ENCODE assay signal across 8 mouse cellular contexts in genomic region chr2:127789138-127789537, GRCm38 (mm10). TPM values are rescaled to one million over a fixed set of nuclear protein-coding genes. Genes with fewer than 3 reads are reported as not detected.
DNase-seq lines count a peak whose midpoint lies in the region; ATAC-seq and TF ChIP-seq lines count a peak whose summit lies in the region.

No protein-coding gene starts in this region.

- DNase-seq in kidney, adult 8-10 months = no peak
- DNase-seq in heart, postnatal 0 days (ENCODE audit: low spot score) = no peak
- no peak for DNase-seq in natural killer cell, adult 2 months (ENCODE audit: low spot score in 2 of 2)
- no peak for DNase-seq in MN1 (ENCODE audit: low spot score)
- DNase-seq in cerebellum, adult 8-10 months = no peak

- H3K36me3 ChIP-seq in kidney, embryonic 16.5 days (ENCODE audit: insufficient read depth, low read length) = no peaks in the 10 kb centered on the region
- H3K36me3 ChIP-seq in heart, postnatal 0 days (replicated peaks; ENCODE audit: control insufficient read depth, insufficient read depth, low read length) = no peaks in the 10 kb centered on the region

- peak overlapping the region; percentile 67 for H3K4me2 ChIP-seq in kidney, embryonic 16.5 days (replicated peaks; ENCODE audit: low read depth, low read length)
- peak overlapping the region; percentile 76 for H3K4me2 ChIP-seq in heart, postnatal 0 days (ENCODE audit: low read depth, low read length)

- ATAC-seq in kidney, embryonic 16.5 days (ENCODE audit: low FRiP score, low TSS enrichment) = no peak
- peak; percentile 12; the same call in 1 of the 2 replicates for ATAC-seq in heart, postnatal 0 days (ENCODE audit: insufficient read depth, low read depth)
- 0 out of 2 replicates have a peak, but pooled peaks have one; percentile 25 for ATAC-seq in megakaryocyte-erythroid progenitor cell, adult 5-6 weeks (replicated peaks; ENCODE audit: low FRiP score, low TSS enrichment, poor library complexity, severe bottlenecking)

- H3K4me3 ChIP-seq in kidney, embryonic 16.5 days (ENCODE audit: low read length) = peak overlapping the region; percentile 86
- H3K4me3 ChIP-seq in brown adipose tissue, adult 24 weeks (ENCODE audit: insufficient read depth, low read depth, low read length) = peak overlapping the region; percentile 73
- peak overlapping the region; percentile 80 for H3K4me3 ChIP-seq in heart, postnatal 0 days (ENCODE audit: low read depth, low read length)

- H3K27me3 ChIP-seq in kidney, embryonic 16.5 days (ENCODE audit: insufficient read depth, low read length) = no peaks in the 10 kb centered on the region
- H3K27me3 ChIP-seq in heart, postnatal 0 days (ENCODE audit: control insufficient read depth, insufficient read depth, low read length) = no peaks in the 10 kb centered on the region

- H3K27ac ChIP-seq in kidney, embryonic 16.5 days (ENCODE audit: low read length) = peak overlapping the region; percentile 58
- H3K27ac ChIP-seq in brown adipose tissue, adult 24 weeks (replicated peaks; ENCODE audit: low read depth, low read length) = peak overlapping the region; percentile 59; the same call in 1 of the 2 replicates
- peak overlapping the region; percentile 69 for H3K27ac ChIP-seq in heart, postnatal 0 days (ENCODE audit: low read depth)

- 6% methylated on average over 11 of the region's 11 CpGs for WGBS in kidney, embryonic 16.5 days
- 4% methylated on average over 11 of the region's 11 CpGs for WGBS in heart, postnatal 0 days

- peak overlapping the region; percentile 85 for H3K9ac ChIP-seq in kidney, embryonic 16.5 days (replicated peaks; ENCODE audit: low read length)
- H3K9ac ChIP-seq in heart, postnatal 0 days (replicated peaks; ENCODE audit: low read depth, low read length) = peak overlapping the region; percentile 74

- TF ChIP-seq EP300 in heart, postnatal 0 days (IDR thresholded peaks at IDR 0.05; ENCODE audit: low read depth) = no peak

- no peak for TF ChIP-seq CTCF in heart, postnatal 0 days (IDR thresholded peaks at IDR 0.05; ENCODE audit: low read depth)

- H3K9me3 ChIP-seq in kidney, embryonic 16.5 days (ENCODE audit: low read length) = no peaks in the 10 kb centered on the region
- no peaks in the 10 kb centered on the region for H3K9me3 ChIP-seq in heart, postnatal 0 days (replicated peaks; ENCODE audit: control insufficient read depth, low read length)

- H3K4me1 ChIP-seq in kidney, embryonic 16.5 days (ENCODE audit: insufficient read depth, low read length) = peaks cover 16% of the 10 kb centered on the region; the same call in 1 of the 2 replicates
- H3K4me1 ChIP-seq in brown adipose tissue, adult 24 weeks (ENCODE audit: control insufficient read depth, insufficient read depth, insufficient read length, low read length) = peaks cover 2% of the 10 kb centered on the region; the same call in 1 of the 2 replicates
- 0 out of 2 replicates have a peak, but pooled peaks cover 7% of the 10 kb centered on the region for H3K4me1 ChIP-seq in heart, postnatal 0 days (ENCODE audit: control insufficient read depth, insufficient read depth)

RNA-seq across cellular contexts. Expression of gene Nphp1, which starts 0.4 kb away (rescaled TPM):
- polyA plus RNA-seq in kidney, embryonic 16.5 days (2015; fragmentation: Nextera tagmentation; extraction: Ambion mirVana) = 39.7 and 42.6 TPM in 2 replicates
- polyA plus RNA-seq in brown adipose tissue, adult 24 weeks (2012; ENCODE audit: insufficient read depth, insufficient read length, missing spikeins) = 24.4 and 28.2 TPM in 2 replicates
- 6.7 and 8.9 TPM in 2 replicates for total RNA-seq in heart, postnatal 0 days (2014; rRNA removed; ENCODE audit: low replicate concordance)
- 17.2 and 21.3 TPM in 2 replicates for polyA plus RNA-seq in heart, postnatal 0 days (2015; fragmentation: Nextera tagmentation; extraction: Ambion mirVana)
- 19.2 and 19.3 TPM in 2 replicates for total RNA-seq in megakaryocyte-erythroid progenitor cell, adult 5-6 weeks (2014; fragmentation: Nextera tagmentation)
- 24.4 and 26.4 TPM in 2 replicates for total RNA-seq in megakaryocyte-erythroid progenitor cell, adult 5-6 weeks (2017)

RNA-seq across cellular contexts. Expression of gene Mtln, which starts 3.1 kb away (rescaled TPM):
- polyA plus RNA-seq in kidney, embryonic 16.5 days (2015; fragmentation: Nextera tagmentation; extraction: Ambion mirVana) = 33.7 and 36.2 TPM in 2 replicates
- polyA plus RNA-seq in brown adipose tissue, adult 24 weeks (2012; ENCODE audit: insufficient read depth, insufficient read length, missing spikeins) = 176 and 191 TPM in 2 replicates
- 4.6 and 13.3 TPM in 2 replicates for total RNA-seq in heart, postnatal 0 days (2014; rRNA removed; ENCODE audit: low replicate concordance)
- 63.3 and 65.0 TPM in 2 replicates for polyA plus RNA-seq in heart, postnatal 0 days (2015; fragmentation: Nextera tagmentation; extraction: Ambion mirVana)
- total RNA-seq in megakaryocyte-erythroid progenitor cell, adult 5-6 weeks (2014; fragmentation: Nextera tagmentation) = 30.9 and 33.7 TPM in 2 replicates
- 50.0 and 59.6 TPM in 2 replicates for total RNA-seq in megakaryocyte-erythroid progenitor cell, adult 5-6 weeks (2017)

RNA-seq across cellular contexts. Expression of gene Bub1, which starts 42.5 kb away (rescaled TPM):
- 56.4 and 61.7 TPM in 2 replicates for polyA plus RNA-seq in kidney, embryonic 16.5 days (2015; fragmentation: Nextera tagmentation; extraction: Ambion mirVana)
- not detected in 2 replicates for polyA plus RNA-seq in brown adipose tissue, adult 24 weeks (2012; ENCODE audit: insufficient read depth, insufficient read length, missing spikeins)
- 17.7 and 20.8 TPM in 2 replicates for total RNA-seq in heart, postnatal 0 days (2014; rRNA removed; ENCODE audit: low replicate concordance)
- 8.4 and 9.0 TPM in 2 replicates for polyA plus RNA-seq in heart, postnatal 0 days (2015; fragmentation: Nextera tagmentation; extraction: Ambion mirVana)
- 36.4 and 51.6 TPM in 2 replicates for total RNA-seq in megakaryocyte-erythroid progenitor cell, adult 5-6 weeks (2014; fragmentation: Nextera tagmentation)
- 43.2 and 48.8 TPM in 2 replicates for total RNA-seq in megakaryocyte-erythroid progenitor cell, adult 5-6 weeks (2017)

RNA-seq across cellular contexts. Expression of gene Acoxl, which starts 49.5 kb away (rescaled TPM):
- 0.78 and 0.95 TPM in 2 replicates for polyA plus RNA-seq in kidney, embryonic 16.5 days (2015; fragmentation: Nextera tagmentation; extraction: Ambion mirVana)
- 0.67 TPM in 1 of 2 replicates, not detected in the other for polyA plus RNA-seq in brown adipose tissue, adult 24 weeks (2012; ENCODE audit: insufficient read depth, insufficient read length, missing spikeins)
- not detected in 2 replicates for total RNA-seq in heart, postnatal 0 days (2014; rRNA removed; ENCODE audit: low replicate concordance)
- 0.37 TPM in 2 replicates for polyA plus RNA-seq in heart, postnatal 0 days (2015; fragmentation: Nextera tagmentation; extraction: Ambion mirVana)
- 0.87 TPM in 1 of 2 replicates, not detected in the other for total RNA-seq in megakaryocyte-erythroid progenitor cell, adult 5-6 weeks (2014; fragmentation: Nextera tagmentation)
- total RNA-seq in megakaryocyte-erythroid progenitor cell, adult 5-6 weeks (2017) = 0.75 TPM in 1 of 2 replicates, not detected in the other

RNA-seq across cellular contexts. Expression of gene Mall, which starts 59.4 kb away (rescaled TPM):
- polyA plus RNA-seq in kidney, embryonic 16.5 days (2015; fragmentation: Nextera tagmentation; extraction: Ambion mirVana) = 2.6 and 3.5 TPM in 2 replicates
- polyA plus RNA-seq in brown adipose tissue, adult 24 weeks (2012; ENCODE audit: insufficient read depth, insufficient read length, missing spikeins) = 2.4 and 3.4 TPM in 2 replicates
- total RNA-seq in heart, postnatal 0 days (2014; rRNA removed; ENCODE audit: low replicate concordance) = 13.0 and 17.6 TPM in 2 replicates
- polyA plus RNA-seq in heart, postnatal 0 days (2015; fragmentation: Nextera tagmentation; extraction: Ambion mirVana) = 7.0 and 7.4 TPM in 2 replicates
- not detected in 2 replicates for total RNA-seq in megakaryocyte-erythroid progenitor cell, adult 5-6 weeks (2014; fragmentation: Nextera tagmentation)
- not detected in 2 replicates for total RNA-seq in megakaryocyte-erythroid progenitor cell, adult 5-6 weeks (2017)
